Mouse (Mus musculus) embryo, embryonic 9.5 days (tissue): Measurements from ENCODE around the gene Olfr331.
A peak's percentile ranks its signal among the peaks of the same experiment; 100 is the strongest.
"Not testable (repeated sequence)": the region's sequence is repeated elsewhere in the genome, so short reads cannot be mapped to it uniquely, and the experiment has no call there.

Experiments used
- DNase-seq: peaks from one replicate; pipeline ENCODE4 v3.0.0-alpha.2; 2017; ENCODE audit errors: extremely low spot score

The Olfr331 gene

DNA sequence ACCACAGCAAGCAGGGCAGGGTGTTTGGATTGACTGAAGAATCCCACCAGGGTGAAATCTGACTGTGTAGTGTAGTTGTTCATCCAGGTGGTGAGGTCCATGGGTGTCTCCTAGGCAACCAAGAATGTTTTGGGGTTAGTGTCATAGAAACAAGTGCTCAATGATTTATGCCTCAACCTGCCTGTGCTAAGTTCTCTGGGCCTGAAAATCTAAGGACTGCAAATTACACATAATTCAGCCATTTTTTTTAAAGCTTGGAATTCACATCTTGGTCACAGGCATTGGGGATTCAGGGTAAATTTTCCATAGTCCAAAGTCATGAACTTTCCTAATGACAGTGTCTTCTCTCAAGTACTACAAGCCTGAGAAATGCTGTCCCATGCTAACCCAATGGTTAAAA lies at the start of gene Olfr331:
Gene Olfr331, minus strand, starts transcription at position 101 of the 400 bp plus-strand sequence.
- not testable (repeated sequence) for DNase-seq

DNA sequence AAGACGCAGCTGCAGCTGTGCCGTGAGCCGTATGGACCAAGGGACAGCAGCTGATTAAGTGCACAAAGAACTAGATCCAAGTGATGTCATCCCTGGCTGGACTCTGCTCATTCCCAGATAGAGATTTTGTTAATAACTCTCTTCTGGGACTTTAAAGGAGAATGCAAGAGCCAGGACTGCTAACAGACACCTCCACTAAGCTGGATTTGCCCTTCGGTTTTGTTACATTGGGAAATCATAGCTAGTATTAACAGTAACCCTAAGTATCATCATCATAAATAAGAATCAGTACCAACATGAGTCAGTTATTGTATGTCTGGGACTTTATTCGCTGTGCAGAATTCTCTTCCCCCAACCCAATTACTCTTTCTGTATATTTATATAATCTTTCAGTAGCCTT lies 44.0 kb upstream of the Olfr331 start, which contains the start of gene Olfr329-ps:
Gene Olfr329-ps, minus strand, starts transcription at position 101 of the 400 bp plus-strand sequence.
- DNase-seq = no peak

DNA sequence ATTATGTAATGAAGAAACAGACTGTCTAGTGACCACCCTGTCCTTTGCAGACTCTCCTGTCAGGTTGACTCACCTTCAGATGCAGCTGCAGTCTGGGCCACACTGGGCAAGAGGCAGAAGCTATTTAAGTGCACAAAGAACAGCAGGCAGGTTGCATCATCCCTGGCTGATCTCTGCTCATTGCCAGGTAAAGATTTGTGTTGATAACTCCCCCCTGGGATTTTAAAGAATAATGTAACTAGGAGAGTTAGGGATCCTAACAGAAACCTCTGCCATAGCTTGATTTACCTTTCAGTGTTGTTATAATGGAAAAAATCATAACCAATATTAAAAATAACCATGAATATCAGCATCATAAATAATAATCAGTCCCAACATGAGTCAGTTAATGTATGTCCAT lies 32.4 kb upstream of the Olfr331 start, which contains the start of gene Olfr330:
Gene Olfr330, minus strand, starts transcription at position 101 of the 400 bp plus-strand sequence.
- not testable (repeated sequence) for DNase-seq

DNA sequence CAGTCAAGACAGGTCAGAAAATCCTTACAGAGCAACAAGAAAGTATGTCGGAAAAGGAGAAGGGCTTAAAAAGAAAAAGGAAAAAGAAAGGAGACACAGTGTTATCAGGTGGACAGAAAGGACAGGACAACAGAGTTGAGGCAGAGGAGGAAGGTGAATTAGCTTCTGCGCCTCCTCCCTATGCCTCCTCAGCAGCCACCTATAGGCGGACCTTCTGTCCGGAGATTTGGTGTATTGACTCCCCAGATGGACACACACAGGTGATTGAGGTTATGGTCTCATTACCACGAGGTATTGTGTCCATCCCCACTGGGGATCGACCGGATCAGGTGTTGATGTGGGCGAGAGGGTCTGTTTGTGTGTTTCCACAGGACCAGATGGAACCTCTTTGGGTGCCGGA lies 17.4 kb upstream of the Olfr331 start:
- not testable (repeated sequence) for DNase-seq

DNA sequence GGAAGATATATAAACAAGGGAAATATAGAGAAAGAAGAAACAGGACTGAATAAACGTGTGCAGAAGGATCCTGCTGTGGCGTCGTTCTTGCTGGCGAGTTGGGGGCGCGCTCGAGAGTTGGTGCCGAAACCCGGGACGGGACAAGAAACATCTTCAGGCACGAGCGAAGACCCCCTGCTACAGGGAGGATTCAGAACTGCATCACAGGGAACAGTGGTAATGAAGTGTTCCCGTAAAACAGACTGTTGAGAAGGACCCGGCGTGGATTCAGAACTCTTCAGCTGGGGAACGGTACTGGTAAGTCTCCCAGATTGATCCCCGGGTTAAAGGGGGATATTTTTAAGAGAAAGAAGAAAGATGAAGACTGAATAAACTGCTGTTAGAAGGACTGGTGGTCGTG lies 16.5 kb upstream of the Olfr331 start:
- DNase-seq = not testable (repeated sequence)

DNA sequence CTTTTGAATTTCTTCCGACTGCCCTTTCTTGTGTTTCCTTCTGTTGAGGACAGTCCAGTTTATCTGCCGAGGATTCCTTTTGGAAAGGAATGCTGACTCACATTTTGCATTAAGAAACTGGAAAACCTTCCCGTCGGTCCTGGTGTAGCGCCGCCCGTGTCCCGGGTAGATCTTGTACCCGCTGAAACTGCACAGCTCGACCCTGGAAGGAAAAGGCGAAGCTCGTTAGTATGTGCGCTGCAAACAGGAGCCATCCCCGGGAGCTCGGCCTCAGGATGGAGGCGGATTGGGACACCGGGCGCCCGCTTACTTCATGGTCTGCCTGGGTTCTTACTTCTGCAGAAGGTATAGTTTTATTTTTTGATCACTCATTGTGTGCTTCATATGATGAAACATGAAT lies 6.7 kb upstream of the Olfr331 start:
- DNase-seq = not testable (repeated sequence)

DNA sequence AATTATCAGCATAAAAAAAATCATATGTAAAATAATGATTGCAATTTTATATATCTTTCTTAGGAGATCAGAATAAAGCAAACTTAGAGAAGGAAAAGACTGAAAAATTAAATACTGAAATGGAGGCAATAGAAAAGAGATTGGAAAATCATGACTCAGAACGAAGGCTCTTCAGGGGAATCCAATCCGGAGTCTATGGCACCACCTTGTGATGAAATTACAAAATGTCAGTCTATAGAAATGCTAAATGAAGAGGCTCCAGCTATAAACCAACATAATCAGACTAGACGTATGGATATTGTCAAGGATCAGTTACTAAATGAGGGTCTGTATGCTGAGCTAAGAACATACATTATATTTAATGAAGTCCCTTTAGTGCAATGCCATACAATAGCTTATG lies 3.1 kb downstream of the Olfr331 start:
- DNase-seq = no peak

DNA sequence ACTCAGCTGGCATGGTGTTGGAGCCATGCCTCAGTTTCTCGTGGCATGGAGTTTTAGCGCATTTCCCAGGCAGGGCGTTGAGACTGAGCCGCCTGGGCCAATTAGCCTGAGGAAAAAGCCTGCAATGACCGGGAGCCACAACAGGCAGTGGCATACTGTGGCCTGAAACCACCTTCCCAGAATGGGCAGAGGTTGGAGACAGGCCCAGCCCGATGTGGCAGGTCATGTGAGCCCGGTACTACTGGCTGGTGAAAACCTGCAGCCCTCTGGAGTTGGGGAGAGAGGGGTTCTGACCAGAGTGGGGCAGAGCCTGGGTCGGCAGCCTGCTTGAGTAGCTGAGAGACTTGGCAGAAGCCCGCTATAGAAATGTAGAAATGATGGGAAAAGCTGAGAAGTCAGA lies 3.6 kb downstream of the Olfr331 start:
- no peak for DNase-seq

DNA sequence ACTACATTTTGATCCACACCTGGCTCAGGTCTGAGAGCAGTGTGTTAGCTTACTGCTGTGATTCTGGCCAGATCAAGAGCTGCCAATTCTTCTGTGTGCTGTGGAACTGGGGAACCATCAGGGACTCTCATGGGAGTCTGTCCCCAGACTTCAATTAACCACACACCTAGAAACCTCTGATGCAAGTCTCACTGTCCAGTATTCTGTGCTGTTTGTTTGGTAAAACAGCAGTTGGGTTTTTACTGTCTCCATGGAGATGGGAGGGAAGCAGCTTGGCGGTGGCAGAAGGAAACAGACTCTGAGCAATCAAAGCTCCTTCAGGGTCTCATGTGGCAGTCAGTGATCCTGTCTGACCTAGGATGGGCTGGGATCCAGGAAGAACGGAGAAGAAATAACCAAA lies 9.9 kb downstream of the Olfr331 start, which contains the start of gene Olfr332:
Gene Olfr332, minus strand, starts transcription at position 101 of the 400 bp plus-strand sequence.
- no peak for DNase-seq

DNA sequence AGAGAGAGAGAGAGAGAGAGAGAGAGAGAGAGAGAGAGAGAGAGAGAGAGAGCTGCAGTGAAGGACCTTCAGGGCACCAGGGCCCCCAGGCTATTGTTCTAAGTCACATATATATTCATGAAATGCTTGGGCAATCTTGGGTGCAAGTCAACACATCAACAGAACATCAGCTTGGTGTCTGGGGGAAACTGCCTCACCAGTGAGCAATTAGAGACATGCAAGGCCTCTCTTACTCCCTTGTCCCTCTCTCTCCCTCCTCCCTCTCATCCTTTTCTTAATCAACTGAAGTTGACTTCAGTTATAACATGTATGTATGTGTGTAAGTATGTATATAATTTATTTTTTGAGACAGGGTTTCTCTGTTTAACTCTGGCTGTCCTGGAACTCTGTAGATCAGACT lies 40.2 kb downstream of the Olfr331 start, which contains the start of gene Olfr30:
Gene Olfr30, minus strand, starts transcription at position 101 of the 400 bp plus-strand sequence.
- no peak for DNase-seq

DNA sequence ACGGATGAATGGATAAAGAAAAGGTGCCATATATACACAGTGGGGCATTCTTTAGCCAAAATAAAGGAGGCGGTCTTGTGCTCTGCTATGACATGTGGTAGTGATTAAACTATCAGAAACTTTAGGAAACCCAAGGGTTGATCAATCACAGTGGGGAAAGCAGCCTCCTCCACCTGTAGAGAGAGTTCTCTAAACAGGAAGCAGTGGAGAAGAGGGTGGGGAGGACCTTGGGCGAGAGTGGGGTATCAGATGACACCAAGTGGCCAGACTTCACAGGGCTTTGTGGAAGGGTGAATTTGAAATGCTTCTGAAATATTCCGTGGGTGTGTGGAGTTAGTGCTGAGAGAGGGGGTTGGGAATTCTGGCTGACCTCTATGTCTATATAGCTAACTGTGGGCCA lies 48.8 kb downstream of the Olfr331 start:
- DNase-seq = peak; percentile 14

DNA sequence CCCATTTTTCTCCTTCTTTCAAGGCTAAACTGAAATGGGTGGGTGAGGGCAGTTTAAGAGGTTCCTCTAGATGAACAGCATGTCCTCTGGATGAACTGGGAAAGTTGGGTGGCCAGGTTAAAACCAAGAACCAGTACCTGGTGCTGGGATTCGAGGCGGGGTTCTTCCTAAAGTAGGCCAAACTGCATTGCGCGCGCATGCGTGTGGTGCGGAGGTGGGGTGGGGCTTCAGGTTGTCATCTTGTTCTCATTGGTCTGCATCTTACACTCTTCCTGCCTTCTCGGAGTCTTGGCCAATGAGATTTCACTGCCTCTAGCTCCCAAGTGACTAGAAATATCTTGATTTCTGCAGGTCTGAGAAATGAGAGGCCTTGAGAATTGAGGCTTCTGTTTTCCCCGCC lies 49.6 kb downstream of the Olfr331 start, which contains the start of gene Lypd9:
Gene Lypd9, minus strand, starts transcription at position 165 of the 400 bp plus-strand sequence.
- no peak for DNase-seq
